Mouse (Mus musculus) MEL (cell line): ENCODE data around the gene Ccdc117.

Experiments
- CTCF ChIP-seq, 3 experiments: IDR thresholded peaks in 2 of 3; conservative IDR thresholded peaks in 1 of 3; 2 replicates each; pipeline ENCODE4 v1.5.1; 2011 to 2012; ENCODE audit warnings: low read length in 3 of 3, low read depth in 2 of 3, mild to moderate bottlenecking in 2 of 3, improper control_type of control experiment in 1 of 3, inconsistent platforms in 1 of 3, mixed read lengths in 1 of 3, moderate library complexity in 1 of 3; ENCODE audit not compliant: control insufficient read depth in 1 of 3, insufficient read depth in 1 of 3, poor library complexity in 1 of 3, severe bottlenecking in 1 of 3
- GABPA ChIP-seq: IDR thresholded peaks from 2 replicates; pipeline ENCODE4 v1.6.1; 2012; ENCODE audit warnings: low read depth, mild to moderate bottlenecking, inconsistent platforms, low read length, improper control_type of control experiment, moderate library complexity
- JUND ChIP-seq: IDR thresholded peaks from 2 replicates; pipeline ENCODE4 v1.6.1; 2011; ENCODE audit warnings: low read depth, mild to moderate bottlenecking, improper control_type of control experiment, low read length
- MAFK ChIP-seq: IDR thresholded peaks from 2 replicates; pipeline ENCODE4 v1.6.1; 2011; ENCODE audit warnings: low read depth, mild to moderate bottlenecking, low read length, improper control_type of control experiment, borderline replicate concordance
- POLR2A ChIP-seq, 2 experiments: IDR thresholded peaks; 2 replicates each; pipeline ENCODE4 v1.6.1; 2011 to 2012; ENCODE audit warnings: low read length in 2 of 2, mild to moderate bottlenecking in 2 of 2, control low read depth in 1 of 2, improper control_type of control experiment in 1 of 2, low read depth in 1 of 2, moderate library complexity in 1 of 2; ENCODE audit not compliant: control insufficient read depth in 1 of 2, insufficient read depth in 1 of 2, poor library complexity in 1 of 2
- SMC3 ChIP-seq: IDR thresholded peaks from 2 replicates; pipeline ENCODE4 v1.6.1; 2011; ENCODE audit warnings: low read depth, low read length, improper control_type of control experiment
- TCF12 ChIP-seq: IDR thresholded peaks from 2 replicates; pipeline ENCODE4 v1.6.1; 2014; ENCODE audit warnings: low read depth, mild to moderate bottlenecking, inconsistent platforms, low read length, improper control_type of control experiment, moderate library complexity
- ZC3H11A ChIP-seq: IDR thresholded peaks from 2 replicates; pipeline ENCODE4 v1.6.1; 2012; ENCODE audit warnings: low read depth, mild to moderate bottlenecking, inconsistent platforms, low read length, improper control_type of control experiment

- TF ChIP-seq SMC3, result no peak
- TF ChIP-seq CTCF (IDR thresholded peaks at IDR 0.05 in 2 of 3, conservative IDR thresholded peaks at IDR 0.05 in 1 of 3; ENCODE audit: control insufficient read depth in 1 of 3, insufficient read depth in 1 of 3, low read depth in 2 of 3, low read length in 3 of 3, poor library complexity in 1 of 3, severe bottlenecking in 1 of 3), result no peak
- no peak for TF ChIP-seq POLR2A (IDR thresholded peaks at IDR 0.05; ENCODE audit: control insufficient read depth in 1 of 2, insufficient read depth in 1 of 2, low read depth in 1 of 2, low read length in 2 of 2, poor library complexity in 1 of 2)
- TF ChIP-seq TCF12, result no peak
- no peak for TF ChIP-seq JUND
- TF ChIP-seq ZC3H11A, result no peak
- no peak for TF ChIP-seq GABPA
- no peak for TF ChIP-seq MAFK
Measured at GRCm38 (mm10) chr11:5545457-5545856, 3.5 kb upstream of the Ccdc117 start.
